Mouse (Mus musculus) right cerebral cortex, postnatal 4 days (tissue): Measurements from ENCODE around the gene Ube2q1.

ENCODE experiments used
- DNase-seq: peaks from one replicate; pipeline ENCODE4 v3.0.0-alpha.2; 2022

Ube2q1 gene

DNA sequence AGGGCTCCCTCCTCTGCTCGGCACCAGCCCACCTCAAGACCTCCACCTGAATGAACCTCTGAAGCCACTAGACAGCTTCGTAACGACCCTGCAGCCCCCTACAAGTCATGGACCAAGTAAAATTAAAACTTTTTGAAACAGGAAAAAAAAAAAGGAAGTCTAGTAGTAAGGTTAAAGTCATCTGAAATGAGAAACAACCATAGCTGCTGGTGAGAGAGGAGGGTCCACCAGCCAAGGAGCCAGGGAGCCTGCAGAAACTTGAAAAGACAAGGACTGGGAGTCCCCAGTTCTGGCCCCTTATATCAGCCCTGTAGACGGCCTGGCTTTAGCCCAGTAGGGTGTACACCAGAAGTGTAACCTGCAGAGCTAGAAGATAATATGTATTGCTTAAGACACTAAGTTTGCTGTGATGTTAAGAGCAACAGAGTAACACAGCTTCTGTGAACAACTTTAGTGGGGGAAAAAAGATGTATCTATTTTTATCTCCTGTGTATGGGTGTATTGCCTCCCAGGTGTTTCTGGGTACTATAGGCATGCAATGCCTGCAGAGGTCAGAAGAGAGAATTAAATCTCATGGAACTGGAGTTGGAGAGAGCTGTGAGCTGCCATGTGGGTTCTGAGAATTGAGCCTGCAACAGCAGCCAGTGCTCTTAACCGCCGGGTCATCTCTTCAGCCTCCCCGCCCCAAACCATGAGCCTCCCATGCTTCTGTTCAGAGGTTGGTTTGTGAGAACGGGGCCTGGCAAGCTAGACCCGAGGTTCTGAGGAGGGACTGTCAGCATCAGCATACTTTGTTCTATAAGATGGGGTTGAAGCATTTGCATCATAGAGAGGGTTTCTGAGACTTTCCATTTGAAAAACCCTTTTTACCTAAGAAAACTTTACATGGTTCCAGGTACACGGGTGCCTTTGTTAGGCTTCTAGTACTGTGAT, 48.4 kb downstream of the Ube2q1 start:
- DNase-seq, result no peak

DNA sequence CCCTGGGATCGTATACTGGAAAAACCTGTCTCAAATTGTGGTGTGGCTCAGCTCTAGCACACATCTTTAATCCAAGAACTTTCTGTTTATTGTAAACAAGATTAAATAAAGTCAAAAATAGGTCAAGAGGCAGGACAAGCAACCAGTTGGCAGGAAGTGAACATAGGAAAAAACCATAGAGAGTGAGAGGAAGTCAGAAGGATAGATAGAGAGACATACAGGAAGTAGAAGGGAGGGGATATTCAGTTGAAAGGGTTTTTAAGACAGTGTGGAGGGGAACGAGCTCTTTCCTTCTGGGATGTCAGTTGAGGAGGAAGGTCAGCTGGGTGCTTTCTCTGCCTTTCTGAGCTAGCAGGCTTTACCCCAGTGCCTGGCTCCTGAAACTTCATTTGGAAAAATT, 50.2 kb downstream of the Ube2q1 start:
- DNase-seq, result no peak

DNA sequence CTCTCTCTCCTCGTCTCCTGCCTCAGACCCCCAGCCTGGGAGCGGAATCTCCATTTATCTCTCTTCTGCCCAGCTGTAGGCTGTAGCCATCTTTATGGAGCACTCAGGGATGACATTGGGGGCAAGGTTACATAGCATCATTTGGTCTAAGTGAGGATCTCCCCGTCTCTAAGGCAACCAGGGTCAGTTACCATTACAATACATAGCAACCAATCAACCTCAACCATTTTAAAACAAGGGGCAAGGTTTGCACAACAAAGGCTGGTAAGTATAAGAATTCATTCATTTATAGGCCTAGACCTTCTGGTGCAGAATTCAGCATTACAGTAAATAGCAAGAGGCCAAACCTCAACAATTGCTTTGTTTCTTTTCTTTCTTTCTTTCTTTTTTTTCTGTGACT, 52.9 kb downstream of the Ube2q1 start:
- no peak for DNase-seq

DNA sequence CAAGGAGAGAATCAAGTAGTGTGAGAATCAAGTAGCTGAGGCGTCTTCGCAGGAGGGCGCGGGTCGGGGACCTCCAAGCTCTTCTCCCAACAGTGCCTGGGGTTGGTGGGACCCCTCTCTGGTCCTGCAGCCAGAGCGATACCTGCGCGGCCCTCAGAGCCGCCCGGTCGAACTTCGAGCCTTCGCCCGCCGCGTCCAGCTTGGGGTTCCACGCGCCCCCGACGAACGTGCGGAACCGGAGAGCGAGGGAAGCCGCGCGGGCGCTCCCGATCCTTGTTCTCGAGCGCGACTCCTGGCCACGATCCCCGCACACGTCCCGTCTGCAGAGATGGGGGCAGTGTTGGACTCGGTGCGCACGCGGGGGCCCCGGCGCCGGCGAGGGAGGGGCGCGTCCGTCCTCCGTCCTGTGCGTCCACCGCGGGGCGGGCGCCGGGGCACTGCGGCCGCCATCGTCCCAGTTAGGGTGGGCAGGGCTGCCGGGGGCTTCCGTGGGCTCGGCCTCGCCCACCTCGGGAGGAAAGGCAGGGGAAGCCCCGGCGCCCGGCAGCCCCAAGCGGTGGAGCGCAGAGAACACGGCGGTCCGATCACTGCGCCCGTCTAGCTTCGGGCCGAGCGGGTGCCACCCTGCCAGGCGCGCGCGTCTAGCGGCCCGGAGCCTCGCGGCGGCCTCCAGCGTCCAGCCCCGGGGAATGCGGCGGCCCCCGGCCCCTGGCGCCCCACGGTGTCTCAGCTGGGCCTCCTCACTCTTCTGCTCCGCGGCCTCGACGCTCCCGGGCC, 57.6 kb downstream of the Ube2q1 start, which contains the start of gene She:
Gene She, plus strand, starts transcription at position 556 of the 777 bp plus-strand sequence.
- no peak for DNase-seq
